Mouse (Mus musculus) cerebellum, postnatal 14 days (tissue): Measurements from ENCODE around the gene Exoc2.

ENCODE experiments used
- DNase-seq, 2 experiments: peaks; one replicate each; pipeline ENCODE4 v3.0.0; 2021; ENCODE audit warnings: mixed read lengths in 2 of 2

Exoc2 gene

DNA sequence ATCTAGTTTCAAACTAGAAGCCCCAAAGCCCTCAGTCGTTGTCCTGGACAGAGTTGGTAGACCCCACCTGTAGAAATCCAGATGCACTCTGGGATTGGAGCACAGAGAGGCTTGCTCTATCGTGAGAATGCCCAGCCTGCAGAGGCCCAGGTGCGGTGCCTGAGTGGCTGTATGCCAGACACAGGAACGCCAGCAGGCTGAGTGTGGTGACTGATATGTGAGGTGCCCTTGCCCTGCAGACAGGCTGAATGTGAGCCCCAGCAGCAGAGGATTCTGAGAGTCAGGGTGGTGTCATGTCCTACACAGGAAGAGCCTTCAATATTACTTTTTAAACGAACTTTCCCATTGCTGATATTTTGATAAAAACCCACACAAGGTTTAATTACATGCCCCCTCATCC is 208.0 kb downstream of the Exoc2 start:
- no peak for DNase-seq

DNA sequence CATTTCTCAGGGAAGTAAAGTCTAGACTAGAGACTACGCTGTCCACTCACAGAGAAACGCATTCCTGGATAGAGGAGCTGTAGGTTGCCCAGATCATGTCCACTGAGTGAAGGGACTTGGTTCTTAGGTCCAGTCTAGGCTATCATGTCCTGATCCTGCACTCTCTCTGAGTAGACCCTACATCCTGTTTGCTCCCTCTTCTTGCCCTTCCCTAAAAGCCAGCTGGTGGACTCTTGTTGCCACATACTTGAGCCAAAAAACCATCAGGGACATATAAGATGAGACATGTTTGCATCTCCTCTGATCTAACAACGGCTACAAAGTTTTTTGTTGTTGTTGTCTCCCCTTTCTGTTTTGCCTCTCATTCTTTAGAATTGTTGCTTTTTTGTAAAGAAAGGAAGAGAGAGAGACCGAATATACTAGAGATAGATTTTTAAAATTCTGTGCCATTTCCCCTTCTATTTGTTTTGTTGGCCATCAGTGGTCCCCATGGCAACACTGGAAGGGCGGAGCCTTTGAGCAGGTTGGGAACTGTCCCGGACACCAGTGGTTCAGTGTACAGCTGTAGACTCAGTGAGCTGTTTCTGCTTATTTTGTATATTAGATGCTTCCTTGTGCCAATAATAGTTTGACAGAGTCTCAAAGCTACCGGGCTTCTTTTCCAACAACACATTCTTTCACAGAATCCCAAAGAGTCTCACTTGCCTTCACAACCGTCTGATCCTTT is 209.7 kb downstream of the Exoc2 start:
- no peak for DNase-seq
